Mouse (Mus musculus) skeletal muscle tissue, postnatal 0 days (tissue): ENCODE measurements around the gene Tifab. TPM values are rescaled to one million over a fixed set of nuclear protein-coding genes. Genes with fewer than 3 reads are reported as not detected.

Source experiments
- polyA plus RNA-seq: library from polyadenylated mRNA; unstranded; fragments of >200 nt; fragmentation: Nextera tagmentation; extraction: Ambion mirVana; gene quantifications from 2 replicates; pipeline ENCODE4 v1.2.1, GENCODE M21; 2015

Gene Tifab
- polyA plus RNA-seq: 1.0 and 1.5 TPM in 2 replicates

GRCm38 (mm10) chr13:56178416-56179035, at the start of gene Tifab:
Tifab (minus strand) TSS chr13:56178885.

GRCm38 (mm10) chr13:56136200-56136599, 42.5 kb downstream of the Tifab start, which contains the start of gene H2afy:
H2afy (minus strand) TSS chr13:56136361.

Other genes starting within 250 kb of the Tifab start
- gene H2afy, start 42.5 kb downstream of the Tifab start, polyA plus RNA-seq: 77.7 and 90.8 TPM in 2 replicates
- gene Neurog1, start 73.3 kb upstream of the Tifab start, polyA plus RNA-seq: not detected in 2 replicates
- 4.6 and 14.3 TPM in 2 replicates for gene Cxcl14, start 117.7 kb upstream of the Tifab start, polyA plus RNA-seq
- not detected in 2 replicates for gene Gm3045, start 247.7 kb upstream of the Tifab start, polyA plus RNA-seq